Mouse (Mus musculus) limb, embryonic 10.5 days (tissue): ENCODE data around the gene Tm2d3. TPM values are rescaled to one million over a fixed set of nuclear protein-coding genes. Genes with fewer than 3 reads are reported as not detected.

Source experiments
- DNase-seq: peaks from one replicate; pipeline ENCODE4 v3.0.0-alpha.2; 2017; ENCODE audit warnings: low spot score
- H3K27ac ChIP-seq: fragments of 300-500 bp; sonication (generic); 2 replicates; pipeline ENCODE4 v1.5.1; 2016; ENCODE audit warnings: mild to moderate bottlenecking
- H3K27me3 ChIP-seq: fragments of 300-500 bp; sonication (generic); 2 replicates; pipeline ENCODE4 v1.6.1; 2016; ENCODE audit warnings: low read depth, mild to moderate bottlenecking; ENCODE audit not compliant: poor library complexity, severe bottlenecking
- H3K36me3 ChIP-seq: fragments of 300-500 bp; sonication (generic); 2 replicates; pipeline ENCODE4 v1.6.1; 2016; ENCODE audit warnings: mild to moderate bottlenecking, moderate library complexity
- H3K4me1 ChIP-seq: fragments of 300-500 bp; sonication (generic); 2 replicates; pipeline ENCODE4 v1.6.1; 2016
- H3K4me3 ChIP-seq: fragments of 300-500 bp; sonication (generic); 2 replicates; pipeline ENCODE4 v1.5.1; 2016; ENCODE audit warnings: mild to moderate bottlenecking, moderate library complexity
- H3K9me3 ChIP-seq: fragments of 300-500 bp; sonication (generic); replicated peaks from 2 replicates; pipeline ENCODE4 v1.6.1; 2016; ENCODE audit warnings: mild to moderate bottlenecking
- WGBS: fragments of 180-500 bp; shearing (Covaris S2); methylation state at CpG from one replicate; pipeline ENCODE4 v1.1.7; 2016; 5-methylcytosine and 5-hydroxymethylcytosine counted together
- polyA plus RNA-seq: library from polyadenylated mRNA; unstranded; fragments of >200 nt; fragmentation: Nextera tagmentation; extraction: Ambion mirVana; gene quantifications from 2 replicates; pipeline ENCODE4 v1.2.1, GENCODE M21; 2016

The Tm2d3 gene
- 73.3 and 75.1 TPM in 2 replicates for polyA plus RNA-seq

- no peaks in the 10 kb centered on the region for H3K9me3 ChIP-seq
- no peak within 1 kb of the TSS for H3K4me3 ChIP-seq
- WGBS = 91% methylated on average over 7 of the region's 7 CpGs
- no peaks in the 10 kb centered on the region for H3K27me3 ChIP-seq
- peaks cover 17% of the 10 kb centered on the region for H3K4me1 ChIP-seq
- peaks cover 10% of the 10 kb centered on the region for H3K36me3 ChIP-seq
- DNase-seq = no peak
- no peak within 1 kb of the TSS for H3K27ac ChIP-seq
Observed at GRCm38 (mm10) chr7:65690869-65691268, at the start of gene Tm2d3. Gene Tm2d3 (plus strand): TSS chr7:65691169.

- 81% methylated on average over 6 of the region's 6 CpGs for WGBS
- Histone ChIP-seq H3K4me1 (peaks cover 6% of the 10 kb centered on the region), H3K36me3 (no peaks in the 10 kb centered on the region), H3K4me3 (no peak overlapping the region), H3K9me3 (no peaks in the 10 kb centered on the region), H3K27ac (no peak overlapping the region), H3K27me3 (peaks cover 12% of the 10 kb centered on the region)
- DNase-seq = no peak
Observed at GRCm38 (mm10) chr7:65642371-65643304, 48.3 kb upstream of the Tm2d3 start.

GRCm38 (mm10) chr7:65643861-65644421, 47.0 kb upstream of the Tm2d3 start:
- Histone ChIP-seq H3K27ac (no peak overlapping the region), H3K4me1 (peaks cover 6% of the 10 kb centered on the region), H3K4me3 (peak overlapping the region; percentile 69), H3K36me3 (no peaks in the 10 kb centered on the region), H3K9me3 (no peaks in the 10 kb centered on the region), H3K27me3 (peaks cover 12% of the 10 kb centered on the region)
- no peak for DNase-seq
- WGBS = 44% methylated on average over 6 of the region's 6 CpGs

GRCm38 (mm10) chr7:65644643-65645351, 46.2 kb upstream of the Tm2d3 start, which contains the start of gene Tarsl2:
Gene Tarsl2 (plus strand): TSS chr7:65644898.
- DNase-seq = peak; percentile 97
- peaks cover 12% of the 10 kb centered on the region for H3K27me3 ChIP-seq
- peak within 1 kb of the TSS; percentile 85 for H3K27ac ChIP-seq
- WGBS = under 1% methylated on average over 64 of the region's 64 CpGs
- H3K9me3 ChIP-seq = no peaks in the 10 kb centered on the region; the same call in 1 of the 2 replicates
- H3K4me3 ChIP-seq = peak within 1 kb of the TSS; percentile 69
- peaks cover 6% of the 10 kb centered on the region for H3K4me1 ChIP-seq
- peaks cover 3% of the 10 kb centered on the region for H3K36me3 ChIP-seq

GRCm38 (mm10) chr7:65645996-65646395, 45.0 kb upstream of the Tm2d3 start:
- Histone ChIP-seq H3K9me3 (no peaks in the 10 kb centered on the region; the same call in 1 of the 2 replicates), H3K4me3 (no peak overlapping the region), H3K27ac (no peak overlapping the region), H3K36me3 (peaks cover 3% of the 10 kb centered on the region), H3K4me1 (peaks cover 6% of the 10 kb centered on the region), H3K27me3 (peaks cover 12% of the 10 kb centered on the region)
- no peak for DNase-seq
- WGBS = 89% methylated on average over 8 of the region's 8 CpGs

- 89% methylated on average over 4 of the region's 4 CpGs for WGBS
- Histone ChIP-seq H3K27me3 (no peaks in the 10 kb centered on the region), H3K4me1 (no peaks in the 10 kb centered on the region), H3K27ac (no peak overlapping the region), H3K9me3 (no peaks in the 10 kb centered on the region; the same call in 1 of the 2 replicates), H3K36me3 (peaks cover 3% of the 10 kb centered on the region), H3K4me3 (no peak overlapping the region)
- no peak for DNase-seq
Observed at GRCm38 (mm10) chr7:65650662-65651061, 40.3 kb upstream of the Tm2d3 start.

- H3K4me1 ChIP-seq = no peaks in the 10 kb centered on the region
- 92% methylated on average over 2 of the region's 2 CpGs for WGBS
- H3K36me3 ChIP-seq = no peaks in the 10 kb centered on the region
- H3K9me3 ChIP-seq = no peaks in the 10 kb centered on the region
- H3K4me3 ChIP-seq = no peak overlapping the region
- no peaks in the 10 kb centered on the region for H3K27me3 ChIP-seq
- no peak for DNase-seq
- H3K27ac ChIP-seq = no peak overlapping the region
Observed at GRCm38 (mm10) chr7:65657490-65658120, 33.4 kb upstream of the Tm2d3 start.

GRCm38 (mm10) chr7:65663225-65663790, 27.7 kb upstream of the Tm2d3 start:
- Histone ChIP-seq H3K27me3 (no peaks in the 10 kb centered on the region), H3K9me3 (no peaks in the 10 kb centered on the region), H3K36me3 (no peaks in the 10 kb centered on the region), H3K4me3 (no peak overlapping the region), H3K4me1 (no peaks in the 10 kb centered on the region), H3K27ac (no peak overlapping the region)
- 83% methylated on average over 11 of the region's 11 CpGs for WGBS
- no peak for DNase-seq

- 90% methylated on average over 14 of the region's 14 CpGs for WGBS
- H3K4me3 ChIP-seq = no peak overlapping the region
- no peaks in the 10 kb centered on the region for H3K4me1 ChIP-seq
- H3K27me3 ChIP-seq = no peaks in the 10 kb centered on the region
- no peaks in the 10 kb centered on the region for H3K9me3 ChIP-seq
- H3K27ac ChIP-seq = no peak overlapping the region
- H3K36me3 ChIP-seq = no peaks in the 10 kb centered on the region
- no peak for DNase-seq
Observed at GRCm38 (mm10) chr7:65663886-65664285, 27.1 kb upstream of the Tm2d3 start.

- Histone ChIP-seq H3K27me3 (no peaks in the 10 kb centered on the region), H3K27ac (no peak overlapping the region), H3K9me3 (no peaks in the 10 kb centered on the region), H3K4me1 (no peaks in the 10 kb centered on the region), H3K4me3 (no peak overlapping the region), H3K36me3 (no peaks in the 10 kb centered on the region)
- DNase-seq = no peak
- 91% methylated on average over 6 of the region's 6 CpGs for WGBS
Observed at GRCm38 (mm10) chr7:65667491-65667890, 23.5 kb upstream of the Tm2d3 start.

- Histone ChIP-seq H3K4me3 (no peak overlapping the region), H3K36me3 (no peaks in the 10 kb centered on the region), H3K9me3 (no peaks in the 10 kb centered on the region), H3K27ac (no peak overlapping the region), H3K27me3 (no peaks in the 10 kb centered on the region), H3K4me1 (0 out of 2 replicates have a peak, but pooled peaks cover 3% of the 10 kb centered on the region)
- DNase-seq = no peak
- WGBS = 80% methylated on average over 10 of the region's 10 CpGs
Observed at GRCm38 (mm10) chr7:65678050-65678449, 12.9 kb upstream of the Tm2d3 start.

GRCm38 (mm10) chr7:65678900-65679595, 11.9 kb upstream of the Tm2d3 start:
- 85% methylated on average over 7 of the region's 7 CpGs for WGBS
- Histone ChIP-seq H3K9me3 (no peaks in the 10 kb centered on the region), H3K36me3 (no peaks in the 10 kb centered on the region), H3K4me3 (no peak overlapping the region), H3K27me3 (no peaks in the 10 kb centered on the region), H3K27ac (no peak overlapping the region), H3K4me1 (0 out of 2 replicates have a peak, but pooled peaks cover 3% of the 10 kb centered on the region)
- no peak for DNase-seq
